In genomic region chr4:47140301-47140700, GRCm38 (mm10) we compare ENCODE assay signal across 23 mouse cellular contexts. TPM values are rescaled to one million over a fixed set of nuclear protein-coding genes. Genes with fewer than 3 reads are reported as not detected.
"Had no signal": no experiment of that assay in that cellular context is flagged by ENCODE, and none has a peak within 500 bp of the region (broad histone marks: within the 10 kb centered on the region; RNA-seq: fewer than 3 reads in every experiment).

No protein-coding gene starts in this region.

- H3K36me3 ChIP-seq: limb, embryonic 10.5 days; limb, embryonic 13.5 days; liver, embryonic 12.5 days; liver, embryonic 15.5 days; lung, embryonic 15.5 days; midbrain, embryonic 12.5 days; midbrain, embryonic 15.5 days had no signal

- DNase-seq: kidney, adult 18-20 months; layer of hippocampus, adult 9-11 months; liver; lung, adult 18-20 months; lung, postnatal 10 days; lung, postnatal 36 days; right cerebral cortex, adult 18-20 months; right cerebral cortex, postnatal 14 days; right cerebral cortex, postnatal 4 days; thymus, adult 2 months; thymus, postnatal 14 days; thymus, postnatal 4 days had no signal

- H3K4me3 ChIP-seq: layer of hippocampus, adult 2 months; limb, embryonic 13.5 days; liver, embryonic 12.5 days; liver, embryonic 15.5 days; lung, embryonic 15.5 days; megakaryocyte, embryonic 14.5 days; midbrain, embryonic 12.5 days; midbrain, embryonic 15.5 days; myocyte had no signal

- H3K27ac ChIP-seq: layer of hippocampus, adult 2 months; limb, embryonic 13.5 days; liver, embryonic 12.5 days; liver, embryonic 15.5 days; midbrain, embryonic 12.5 days; midbrain, embryonic 15.5 days; stomach, postnatal 0 days had no signal

- H3K4me2 ChIP-seq: limb, embryonic 13.5 days; liver, embryonic 12.5 days; liver, embryonic 15.5 days; lung, embryonic 15.5 days; midbrain, embryonic 12.5 days; midbrain, embryonic 15.5 days had no signal

- H3K9me3 ChIP-seq: limb, embryonic 10.5 days; limb, embryonic 13.5 days; liver, embryonic 12.5 days; liver, embryonic 15.5 days; lung, embryonic 15.5 days; megakaryocyte, embryonic 14.5 days; midbrain, embryonic 12.5 days; midbrain, embryonic 15.5 days had no signal

- ATAC-seq: liver, embryonic 12.5 days; midbrain, embryonic 15.5 days had no signal

- H3K27me3 ChIP-seq: limb, embryonic 13.5 days; liver, embryonic 15.5 days; lung, embryonic 15.5 days; midbrain, embryonic 15.5 days had no signal

- H3K4me1 ChIP-seq: liver, embryonic 12.5 days; liver, embryonic 15.5 days had no signal

- H3K9ac ChIP-seq: limb, embryonic 13.5 days; liver, embryonic 12.5 days; liver, embryonic 15.5 days; lung, embryonic 15.5 days; midbrain, embryonic 12.5 days; midbrain, embryonic 15.5 days had no signal

RNA-seq across cellular contexts. Expression of gene Galnt12, which starts 48.6 kb away (rescaled TPM):
- polyA plus RNA-seq: myocyte had no signal
